Mouse (Mus musculus) regulatory T cell (primary cell): ENCODE results near the gene Ints6l.

ENCODE experiments used
- in situ Hi-C: fragments of 300-600 bp; cut with MboI, MseI; formaldehyde crosslinking; loops from one replicate; pipeline ENCODE4 v1.15.1; 2025; ENCODE audit warnings: high pct_unique_total_duplicates

Gene Ints6l

GRCm38 (mm10) chrX:56454671-56455371 lies at the start of gene Ints6l:
Gene Ints6l, plus strand, starts transcription at chrX:56454857.
- in situ Hi-C loops = loop anchor here (10.0 kb wide), 1 partner anchor 140 kb away; the partner anchor contains the start of gene Mmgt1

GRCm38 (mm10) chrX:56405482-56405881 lies 49.2 kb upstream of the Ints6l start:
- in situ Hi-C loops = no loop called here

DNA sequence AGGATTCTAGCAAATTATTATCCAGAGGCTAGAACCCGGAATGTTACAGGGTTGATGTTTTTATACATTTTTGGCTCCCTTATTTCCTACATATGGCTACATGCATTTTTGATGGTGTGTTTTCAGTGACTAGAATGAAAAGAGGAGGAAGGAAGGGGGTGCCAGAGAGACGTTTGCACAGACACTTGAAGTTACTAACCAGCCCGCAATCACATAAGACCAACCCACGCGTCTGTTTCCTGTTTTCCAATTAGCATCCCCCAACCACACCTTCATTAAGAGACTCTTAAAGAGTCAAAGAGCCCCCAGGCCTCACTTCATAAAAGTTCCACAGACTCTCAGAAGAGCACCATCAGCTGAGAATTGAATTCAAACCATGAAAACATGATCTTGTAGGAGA lies 48.5 kb upstream of the Ints6l start:
- in situ Hi-C loops = no loop called here

DNA sequence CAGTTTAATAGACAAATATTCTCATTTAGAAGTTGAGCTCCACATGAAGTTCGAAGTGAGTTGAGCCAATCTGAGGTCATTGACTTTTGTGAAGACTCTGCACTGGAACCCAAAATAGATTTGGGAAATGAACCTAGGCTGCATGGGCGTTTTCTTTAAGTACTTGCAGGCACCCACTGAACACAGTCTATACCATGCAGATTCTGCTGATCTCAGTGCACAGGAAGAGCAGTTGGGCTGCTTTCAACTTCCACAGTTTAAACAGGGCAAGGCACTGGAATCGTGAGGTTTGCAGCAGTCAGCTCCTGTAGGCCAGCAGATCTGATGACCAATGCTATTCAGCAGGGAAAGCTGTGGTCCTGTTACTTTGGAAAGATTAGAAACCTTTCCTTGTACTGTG lies 38.4 kb upstream of the Ints6l start:
- in situ Hi-C loops = no loop called here

GRCm38 (mm10) chrX:56417541-56417940 lies 37.1 kb upstream of the Ints6l start:
- in situ Hi-C loops = no loop called here

DNA sequence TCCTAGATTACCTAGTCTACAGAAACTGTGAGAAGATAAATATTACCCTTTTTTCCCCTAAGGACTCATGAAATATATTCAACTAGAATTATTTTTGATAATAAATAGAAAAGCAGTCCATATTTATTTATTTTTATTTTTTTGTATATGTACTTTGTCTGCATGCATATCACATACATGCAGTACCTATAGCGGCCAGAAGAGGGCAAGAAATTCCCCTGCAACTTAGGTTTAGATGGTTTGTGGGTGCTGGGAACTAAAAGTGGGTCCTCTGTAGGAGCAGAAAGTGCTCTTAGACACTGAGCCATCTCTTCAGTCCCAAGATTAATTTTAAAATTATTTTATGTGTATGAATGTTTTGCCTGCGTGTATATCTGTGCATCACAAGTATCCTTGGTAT lies 24.1 kb upstream of the Ints6l start:
- in situ Hi-C loops = no loop called here

DNA sequence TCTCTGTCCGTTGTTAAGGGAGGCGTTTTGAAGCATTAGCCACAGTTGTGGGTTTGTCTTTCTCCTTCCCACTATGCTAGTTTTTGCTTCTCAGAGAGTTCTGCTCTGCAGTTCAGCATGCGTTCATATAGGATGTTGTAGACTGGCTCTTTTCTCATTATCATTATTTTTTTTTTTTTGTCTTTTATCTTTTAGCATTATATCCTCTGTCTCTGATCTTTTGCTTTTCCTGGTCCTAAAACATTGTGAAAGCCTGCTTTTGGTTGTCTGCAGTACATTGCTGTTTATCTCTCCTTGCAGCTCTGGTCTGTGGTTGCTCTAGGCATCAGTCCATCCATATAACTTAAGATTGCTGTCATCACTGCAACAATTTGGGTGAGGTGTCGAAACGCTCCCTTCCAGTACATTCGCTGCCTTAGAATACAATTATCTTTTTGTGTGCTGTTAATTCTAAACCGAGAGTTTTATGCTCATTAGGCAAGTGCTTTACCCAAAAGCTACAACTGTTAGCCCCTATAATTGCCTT lies 18.8 kb upstream of the Ints6l start:
- in situ Hi-C loops = no loop called here

DNA sequence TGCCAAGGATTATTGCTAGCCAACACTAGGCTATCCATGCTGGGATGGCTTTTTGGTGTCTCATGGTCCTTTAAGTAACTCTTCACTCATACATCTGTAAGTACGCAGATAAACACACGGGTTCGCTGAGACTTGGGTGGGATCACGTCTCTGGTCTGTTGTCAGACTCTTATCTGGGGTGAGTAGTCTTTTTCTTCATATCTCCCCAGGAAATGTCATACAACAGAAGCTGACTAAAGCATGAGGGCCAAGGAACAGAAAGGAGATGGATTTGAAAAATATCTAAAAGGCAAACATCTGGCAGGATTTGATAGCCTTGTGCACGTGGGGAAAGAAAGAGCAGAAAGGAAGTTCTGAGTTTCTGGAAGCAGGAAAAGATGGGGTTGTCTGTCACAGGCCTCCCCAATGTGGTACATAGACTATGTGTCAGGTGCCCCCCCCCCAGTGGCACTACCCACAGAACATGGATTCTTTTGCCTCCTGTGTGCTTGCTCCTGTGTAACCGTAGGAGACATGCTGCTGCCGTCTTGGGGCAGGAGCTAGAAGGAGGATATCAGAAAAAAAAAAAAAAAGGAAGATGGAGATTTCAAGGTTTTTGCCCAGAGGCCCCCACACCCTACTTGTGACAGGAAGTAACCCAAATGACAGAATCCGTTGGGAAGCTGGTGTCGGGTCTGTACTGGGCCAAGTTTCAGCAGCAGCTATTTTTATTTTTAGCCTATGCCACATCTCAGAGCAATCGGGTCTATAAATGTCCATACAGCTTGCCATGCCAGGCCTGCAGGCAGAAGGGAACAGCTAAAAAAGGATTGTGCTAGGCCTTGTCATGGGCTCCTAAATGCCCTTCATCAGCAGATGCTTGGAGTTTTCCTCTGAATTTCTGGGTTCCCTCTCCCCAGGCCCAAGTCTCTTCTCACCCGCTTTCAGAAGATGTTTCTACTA lies 7.9 kb upstream of the Ints6l start:
- in situ Hi-C loops = no loop called here

GRCm38 (mm10) chrX:56447524-56448015 lies 7.1 kb upstream of the Ints6l start, which contains the start of gene Gm2174:
Gene Gm2174, plus strand, starts transcription at chrX:56447965.
- in situ Hi-C loops = no loop called here

DNA sequence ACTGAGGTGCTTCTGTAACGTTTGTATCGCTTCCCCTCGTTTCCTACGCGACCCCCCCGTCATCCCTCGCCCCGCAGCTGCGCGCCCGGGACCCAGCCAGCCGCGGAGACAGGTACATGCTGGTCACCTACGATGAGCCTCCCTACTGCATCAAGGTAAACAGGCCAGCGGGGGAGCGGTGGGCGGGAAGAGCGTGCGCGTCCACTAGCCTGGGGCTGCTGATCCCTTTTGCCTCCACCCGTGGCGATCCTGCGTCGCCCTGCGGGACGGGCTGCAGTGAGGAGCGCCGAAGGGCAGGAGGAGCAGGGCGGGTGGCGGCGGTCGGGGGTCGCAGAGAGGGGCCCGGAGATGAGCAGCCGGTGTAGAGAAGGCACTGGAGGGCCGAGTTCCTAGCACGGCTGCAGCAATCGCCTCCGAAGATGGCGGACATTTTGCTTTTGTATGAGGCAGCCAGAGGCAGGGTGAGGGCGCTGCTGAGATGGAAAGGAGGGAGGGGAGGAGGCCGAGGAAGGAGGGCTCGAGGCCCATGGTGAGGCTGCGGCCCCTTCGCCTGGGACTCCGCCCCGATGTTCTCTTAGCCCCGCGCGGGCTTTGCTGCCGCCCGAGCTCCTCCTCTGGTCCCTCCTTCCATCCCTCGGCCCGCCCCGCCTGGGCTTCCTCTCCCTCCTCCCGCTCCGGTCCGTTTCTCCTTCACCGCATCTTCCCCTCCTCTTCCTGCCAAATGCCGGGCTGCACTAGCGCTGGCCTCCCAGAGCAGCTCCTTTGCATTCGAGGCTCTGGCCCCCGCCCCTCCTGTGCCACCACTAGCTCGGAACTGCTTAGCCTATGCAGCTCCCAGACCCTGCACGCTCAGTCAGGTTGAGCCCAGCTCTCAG lies 952 bp downstream of the Ints6l start:
- in situ Hi-C loops = loop anchor here (10.0 kb wide), 1 partner anchor 139 kb away; the partner anchor contains the start of gene Mmgt1

DNA sequence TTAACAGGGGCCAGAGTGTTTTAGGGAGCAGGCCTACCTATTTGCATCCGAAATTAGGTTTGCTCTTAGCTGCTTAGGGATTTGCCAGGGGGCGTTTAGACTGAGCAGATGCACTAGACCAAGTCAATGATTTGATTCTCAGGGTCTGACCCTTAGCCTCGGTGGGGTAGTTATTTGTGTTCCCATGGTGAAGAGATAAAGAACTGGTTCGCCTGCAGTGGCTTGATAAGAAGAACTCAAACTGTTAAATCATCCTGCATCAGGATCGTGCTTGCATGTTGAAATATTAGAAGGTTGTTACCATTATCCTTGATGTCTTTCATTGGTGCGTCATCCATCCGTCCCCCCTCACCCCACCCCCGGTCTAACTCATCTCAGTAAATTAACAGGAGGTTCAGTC lies 1.7 kb downstream of the Ints6l start:
- in situ Hi-C loops = loop anchor here (10.0 kb wide), 1 partner anchor 138 kb away; the partner anchor contains the start of gene Mmgt1

DNA sequence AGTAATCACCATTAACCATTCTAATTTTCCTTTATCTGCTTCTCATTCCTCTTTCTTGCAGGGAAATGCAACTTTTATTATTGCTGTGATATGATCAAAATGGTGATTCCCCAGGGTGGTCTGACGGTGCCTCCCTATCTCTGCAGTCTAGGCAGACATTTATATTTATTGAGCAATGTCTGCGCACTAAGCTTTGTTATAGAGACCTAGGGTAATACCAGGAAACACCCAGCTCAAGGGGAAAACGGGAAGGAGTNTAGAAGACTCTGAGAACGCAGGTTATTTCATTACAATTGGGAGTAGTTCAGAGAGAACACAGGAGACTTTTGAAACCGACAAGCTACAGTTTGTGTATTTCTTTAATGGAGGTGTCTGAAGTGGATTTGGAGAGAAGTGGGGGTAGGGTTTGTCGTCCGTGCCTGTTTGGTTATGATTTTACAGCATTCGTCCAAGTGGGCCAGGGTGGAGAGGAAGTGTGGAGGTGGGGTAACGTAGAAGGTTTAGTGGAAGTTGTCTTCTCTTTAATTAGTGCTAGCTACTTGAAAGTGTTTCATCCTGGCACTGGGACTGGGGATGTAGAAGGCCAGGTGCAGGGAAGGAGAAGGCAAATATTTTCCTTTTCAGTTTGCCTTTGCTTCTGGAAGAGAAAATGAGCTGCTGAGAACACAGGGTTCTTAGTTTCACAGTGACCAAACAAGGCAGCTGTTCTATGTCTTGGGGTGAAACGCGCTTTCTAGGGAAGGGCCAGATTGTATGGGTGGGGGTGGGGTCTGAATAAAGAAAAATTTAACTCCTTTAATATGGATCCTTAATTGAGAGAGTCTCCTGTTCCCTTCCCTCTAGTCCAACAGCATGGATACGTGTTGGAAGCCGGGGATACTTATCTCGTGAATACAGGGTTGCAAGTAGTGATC lies 7.6 kb downstream of the Ints6l start:
- in situ Hi-C loops = no loop called here

DNA sequence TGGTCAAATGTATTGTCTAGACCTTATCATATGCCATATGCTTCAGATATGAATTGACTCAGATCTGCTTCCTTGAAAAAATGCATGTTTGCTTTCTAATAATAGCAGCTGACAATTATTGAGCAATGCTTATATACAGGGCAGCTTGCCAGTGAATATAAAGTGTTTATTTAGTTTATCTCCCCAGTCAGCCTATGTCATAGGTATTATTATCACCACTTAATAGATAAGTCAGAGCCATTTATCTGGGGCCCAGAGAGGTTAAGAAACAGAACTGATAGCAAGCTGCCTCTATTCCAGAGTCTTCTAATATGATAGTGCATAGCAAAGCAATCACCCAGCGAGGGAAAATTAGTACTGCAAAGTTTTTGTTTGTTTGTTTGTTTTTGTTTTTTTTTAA lies 10.2 kb downstream of the Ints6l start:
- in situ Hi-C loops = no loop called here

GRCm38 (mm10) chrX:56467688-56468087 lies 13.0 kb downstream of the Ints6l start:
- in situ Hi-C loops = no loop called here

GRCm38 (mm10) chrX:56468422-56468821 lies 13.8 kb downstream of the Ints6l start:
- in situ Hi-C loops = no loop called here

DNA sequence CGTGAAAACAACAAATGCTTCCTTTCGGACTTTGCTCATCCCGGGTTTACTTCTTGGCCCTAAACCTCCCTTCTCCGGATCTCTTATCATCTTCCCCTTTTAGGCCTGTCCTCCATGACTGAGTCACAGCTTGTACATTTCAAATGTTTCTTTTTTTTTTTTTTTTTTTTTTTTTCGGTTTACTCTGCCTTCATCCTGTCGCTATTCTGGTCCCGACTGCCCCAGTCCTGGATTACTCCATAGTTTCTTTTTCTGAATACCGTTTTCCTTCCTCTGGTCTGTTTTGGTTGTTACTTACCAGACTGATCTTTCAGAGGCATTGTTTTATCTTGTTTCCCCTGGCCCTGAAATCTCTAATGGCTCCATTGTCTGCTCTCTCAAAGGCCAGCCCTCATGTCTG lies 19.4 kb downstream of the Ints6l start:
- in situ Hi-C loops = no loop called here

GRCm38 (mm10) chrX:56477553-56477952 lies 22.9 kb downstream of the Ints6l start:
- in situ Hi-C loops = no loop called here

- in situ Hi-C loops = no loop called here
Measured at GRCm38 (mm10) chrX:56481906-56482305, 27.2 kb downstream of the Ints6l start.

DNA sequence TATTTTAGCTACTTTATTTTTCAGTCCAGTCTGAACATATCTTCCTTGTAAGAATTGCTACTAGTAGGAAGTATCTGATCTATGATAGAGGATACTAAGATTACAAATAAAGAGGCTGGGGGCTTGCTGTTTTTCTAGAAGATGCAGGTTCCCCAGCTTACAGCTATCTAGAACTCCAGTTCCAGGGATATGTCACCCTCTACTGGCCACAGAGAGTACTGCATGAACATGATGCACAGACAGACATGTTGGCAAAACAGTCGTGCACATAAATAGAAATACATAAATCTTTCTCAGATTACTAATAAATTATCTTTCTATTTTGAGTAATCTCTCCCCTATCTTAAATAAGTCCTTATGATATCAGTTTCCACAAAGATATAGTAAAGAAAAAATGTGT lies 35.1 kb downstream of the Ints6l start:
- in situ Hi-C loops = no loop called here

GRCm38 (mm10) chrX:56497241-56497640 lies 42.6 kb downstream of the Ints6l start:
- in situ Hi-C loops = no loop called here
